Mouse (Mus musculus): ENCODE measurements around the gene Sh3bp5. TPM values are rescaled to one million over a fixed set of nuclear protein-coding genes. Genes with fewer than 3 reads are reported as not detected.

The Sh3bp5 gene
- polyA plus RNA-seq, 1 experiment from 2014 or later = 142 TPM

DNA sequence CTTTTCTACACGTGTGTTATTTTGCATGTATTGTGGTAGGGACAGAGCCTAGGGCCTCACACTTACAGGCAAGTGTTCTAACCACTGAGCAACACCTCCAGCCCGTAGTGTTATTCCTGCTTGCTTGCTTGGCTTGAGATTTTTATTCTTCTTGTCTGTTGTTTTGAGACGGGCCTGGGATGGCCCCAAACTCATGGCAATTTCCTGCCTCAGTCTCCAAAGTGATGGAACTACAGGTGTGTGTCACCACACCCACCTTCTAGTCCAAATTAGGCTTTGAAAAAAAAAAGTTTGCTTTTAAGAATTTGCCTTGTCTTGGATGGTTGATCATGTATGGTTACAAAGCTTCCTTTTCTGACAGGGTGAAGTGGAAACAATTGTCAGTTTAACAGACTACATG lies 19.5 kb downstream of the Sh3bp5 start:
- Histone ChIP-seq H3K27me3 (no peaks in the 10 kb centered on the region), H3K4me3 (no peak overlapping the region), H3K9ac (no peak overlapping the region), H3K4me1 (replicated peaks) (peaks cover 55% of the 10 kb centered on the region), H3K36me3 (peaks cover 4% of the 10 kb centered on the region), H3K27ac (no peak overlapping the region), H3K9me3 (no peaks in the 10 kb centered on the region), H3K4me2 (no peak overlapping the region)
- WGBS = 85% methylated on average over 3 of the region's 3 CpGs
- no peak for ATAC-seq (ENCODE audit: low FRiP score)

DNA sequence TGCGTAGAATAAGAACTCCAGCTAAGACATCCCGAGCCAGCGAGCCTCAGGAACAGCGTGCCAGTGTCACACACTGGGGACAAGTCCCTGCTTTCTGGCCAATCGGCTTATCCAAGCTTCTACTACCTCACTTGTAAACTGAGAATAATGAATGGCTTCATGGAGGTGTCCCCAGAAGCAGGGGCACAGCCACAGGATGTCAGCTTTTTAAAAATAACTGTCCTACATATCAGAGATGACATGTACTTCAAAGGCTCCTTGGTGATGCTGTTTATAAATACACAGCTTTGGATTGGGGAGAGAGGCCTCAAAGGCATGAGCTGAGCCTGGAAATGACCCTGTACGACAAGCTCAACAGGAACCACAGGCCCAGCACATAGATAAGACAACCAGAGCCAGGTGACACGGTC lies 20.9 kb downstream of the Sh3bp5 start:
- no peak overlapping the region for H3K4me3 ChIP-seq
- 74% methylated on average over 7 of the region's 7 CpGs for WGBS
- no peak overlapping the region for H3K4me2 ChIP-seq
- H3K27me3 ChIP-seq = no peaks in the 10 kb centered on the region
- no peaks in the 10 kb centered on the region for H3K9me3 ChIP-seq
- no peak overlapping the region for H3K9ac ChIP-seq
- no peak for ATAC-seq (ENCODE audit: low FRiP score)
- H3K4me1 ChIP-seq (replicated peaks) = peaks cover 41% of the 10 kb centered on the region
- H3K36me3 ChIP-seq = peaks cover 19% of the 10 kb centered on the region
- H3K27ac ChIP-seq = 0 out of 2 replicates have a peak overlapping the region, but pooled peaks have one; percentile 5

DNA sequence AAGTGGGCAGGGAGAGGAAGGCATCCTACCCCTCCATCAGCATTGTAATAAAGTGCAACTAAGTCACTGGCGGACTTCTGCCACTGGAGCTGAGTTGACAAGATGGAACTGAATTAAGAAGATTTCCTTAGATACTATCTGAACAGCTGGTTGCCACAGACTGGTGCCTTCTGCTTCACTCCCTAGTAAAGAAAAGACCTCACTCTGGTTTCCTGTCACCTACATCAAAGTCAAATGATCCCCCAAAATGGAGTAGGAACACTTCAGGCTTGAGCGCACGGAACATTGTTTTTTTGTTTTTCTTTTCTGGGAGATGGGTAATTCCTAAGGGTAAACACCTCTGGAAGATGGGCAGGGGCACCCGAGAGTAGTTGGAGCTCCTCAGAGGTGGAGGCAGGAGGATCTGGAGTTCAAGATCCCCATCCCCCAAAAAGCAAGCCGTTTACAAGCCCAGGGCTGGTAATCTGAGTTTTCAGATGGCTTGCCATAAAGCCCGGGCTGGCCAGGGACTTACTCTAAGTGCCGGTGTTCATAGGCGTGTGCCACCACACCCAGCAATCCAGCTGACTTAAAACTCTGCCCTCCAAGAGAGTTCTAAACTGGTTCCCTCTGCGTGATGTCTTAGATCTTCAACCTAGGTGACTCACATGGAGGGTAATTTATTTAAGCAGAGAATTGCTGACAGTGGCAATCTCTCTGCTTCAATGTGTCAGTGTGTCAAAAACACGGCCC lies 21.5 kb downstream of the Sh3bp5 start:
- ATAC-seq (ENCODE audit: low FRiP score) = no peak
- no peak overlapping the region for H3K4me3 ChIP-seq
- 76% methylated on average over 10 of the region's 10 CpGs for WGBS

DNA sequence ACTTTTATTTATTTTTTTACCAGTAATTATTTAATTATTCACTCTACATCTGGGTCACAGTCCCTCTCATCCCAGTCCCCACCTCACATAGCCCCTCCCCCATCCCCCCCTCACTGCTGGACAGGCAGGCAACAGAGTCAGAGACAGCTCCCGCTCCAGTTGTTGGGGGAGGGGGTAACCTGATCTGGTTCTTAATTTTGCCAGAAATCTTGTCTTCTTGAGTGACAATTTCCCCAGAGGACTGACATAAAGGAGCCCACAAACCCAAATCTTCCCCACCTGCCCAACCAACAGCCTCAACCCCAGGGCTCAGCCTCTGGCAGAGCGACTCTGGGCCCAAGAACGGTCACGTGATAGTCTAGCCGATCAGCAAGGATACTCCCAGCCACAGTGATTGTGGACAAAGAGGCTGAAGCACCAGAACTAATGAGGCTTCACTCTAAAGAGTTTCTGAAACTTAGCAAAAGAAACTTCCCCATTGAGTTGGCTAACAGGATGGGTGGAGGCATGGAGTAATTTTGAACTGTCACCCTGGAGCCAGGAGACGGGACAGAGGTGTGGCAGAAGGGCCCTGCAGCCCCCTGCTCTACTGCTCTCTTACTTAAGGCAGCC lies 22.3 kb downstream of the Sh3bp5 start:
- Histone ChIP-seq H3K9me3 (no peaks in the 10 kb centered on the region), H3K9ac (no peak overlapping the region), H3K4me3 (no peak overlapping the region), H3K4me2 (no peak overlapping the region), H3K36me3 (peaks cover 31% of the 10 kb centered on the region), H3K4me1 (replicated peaks) (peaks cover 38% of the 10 kb centered on the region), H3K27me3 (no peaks in the 10 kb centered on the region), H3K27ac (no peak overlapping the region)
- no peak for ATAC-seq (ENCODE audit: low FRiP score)
- 23% methylated on average over 6 of the region's 6 CpGs for WGBS

More for the DNA sequence above, 21.5 kb downstream of the Sh3bp5 start:
- Histone ChIP-seq H3K36me3 (peaks cover 25% of the 10 kb centered on the region), H3K27me3 (no peaks in the 10 kb centered on the region), H3K27ac (no peak overlapping the region), H3K4me2 (no peak overlapping the region), H3K9ac (no peak overlapping the region), H3K4me1 (replicated peaks) (peaks cover 38% of the 10 kb centered on the region), H3K9me3 (no peaks in the 10 kb centered on the region)

DNA sequence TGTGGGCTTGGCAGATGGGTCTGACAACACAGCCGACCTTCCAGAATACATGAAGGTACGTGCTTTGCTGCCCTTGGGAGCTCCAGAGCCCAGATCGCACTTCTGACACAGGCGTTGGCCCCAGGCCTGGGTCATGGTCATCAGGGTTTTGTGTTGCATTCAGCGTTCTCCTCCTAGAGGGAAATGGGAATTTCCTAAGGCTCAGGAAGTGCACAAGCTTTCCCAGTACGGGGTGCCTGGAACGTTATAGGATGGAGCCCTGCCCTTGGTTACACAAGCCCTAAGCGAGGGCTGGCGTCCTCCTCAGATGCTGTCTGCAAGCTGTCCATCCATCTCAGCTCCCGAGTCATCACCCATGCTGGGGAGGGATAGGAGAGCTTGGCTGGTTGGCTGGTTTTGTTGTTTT lies 23.2 kb downstream of the Sh3bp5 start:
- Histone ChIP-seq H3K36me3 (peaks cover 35% of the 10 kb centered on the region), H3K27me3 (no peaks in the 10 kb centered on the region)
- WGBS = 78% methylated on average over 10 of the region's 10 CpGs

DNA sequence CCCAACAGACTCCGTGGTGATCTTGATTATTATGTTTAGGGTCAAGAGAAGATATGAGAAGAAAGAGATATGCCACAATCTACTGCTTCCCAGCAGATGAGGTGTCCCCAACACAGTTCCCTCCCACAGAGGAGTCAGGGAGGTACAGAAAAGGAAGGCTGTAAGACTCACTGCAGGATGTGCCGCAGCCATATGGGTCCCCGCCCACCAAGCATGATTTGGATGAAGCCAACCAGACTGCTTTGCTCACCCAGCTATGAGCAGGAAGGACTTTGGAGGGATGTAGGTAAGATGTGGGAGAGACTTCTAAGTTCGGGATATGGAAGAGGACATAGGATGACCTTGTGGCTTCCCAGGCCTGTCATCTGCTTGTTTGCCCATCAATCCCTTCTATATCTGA lies 25.1 kb downstream of the Sh3bp5 start:
- peaks cover 50% of the 10 kb centered on the region for H3K36me3 ChIP-seq
- H3K27me3 ChIP-seq = no peaks in the 10 kb centered on the region
- no peak overlapping the region for H3K4me3 ChIP-seq
- H3K9ac ChIP-seq = no peak overlapping the region
- no peak for ATAC-seq (ENCODE audit: low FRiP score)
- peaks cover 51% of the 10 kb centered on the region for H3K4me1 ChIP-seq (replicated peaks)
- no peak overlapping the region for H3K4me2 ChIP-seq
- no peaks in the 10 kb centered on the region for H3K9me3 ChIP-seq
- no peak overlapping the region for H3K27ac ChIP-seq
- WGBS = 93% methylated on average over 4 of the region's 4 CpGs

More for the DNA sequence above, 23.2 kb downstream of the Sh3bp5 start:
- peaks cover 47% of the 10 kb centered on the region for H3K4me1 ChIP-seq (replicated peaks)
- no peak for ATAC-seq (ENCODE audit: low FRiP score)
- no peaks in the 10 kb centered on the region for H3K9me3 ChIP-seq
- H3K4me2 ChIP-seq = no peak overlapping the region
- no peak overlapping the region for H3K4me3 ChIP-seq
- no peak overlapping the region for H3K9ac ChIP-seq
- no peak overlapping the region for H3K27ac ChIP-seq

DNA sequence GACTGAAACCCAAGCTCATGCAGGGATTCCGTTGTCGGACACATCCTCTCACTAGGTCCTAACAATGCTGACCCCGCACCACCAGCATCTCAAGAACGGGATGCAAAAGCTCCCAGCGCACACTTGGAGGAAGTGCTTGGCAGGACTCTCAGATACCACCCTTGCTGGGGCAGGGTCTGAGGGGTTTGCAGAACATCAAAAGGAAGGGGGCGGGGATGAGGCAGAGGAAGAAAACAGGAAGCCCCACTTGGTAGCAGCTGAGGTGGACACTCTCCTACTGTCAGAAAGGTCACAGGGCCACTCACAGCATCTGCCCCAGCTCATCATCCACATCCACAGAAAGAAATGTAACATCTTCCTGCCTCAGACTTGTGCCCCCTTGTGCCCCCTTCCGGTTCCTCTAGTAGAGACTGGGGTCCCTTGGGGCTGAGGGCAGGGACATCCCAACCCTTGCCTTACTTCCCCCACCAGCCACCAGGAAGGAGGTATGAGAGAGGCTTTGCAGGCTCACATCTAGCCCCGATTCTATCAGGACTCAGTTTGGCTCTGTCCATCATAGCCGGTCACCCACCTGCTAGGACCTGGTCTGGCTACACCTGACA lies 25.7 kb downstream of the Sh3bp5 start:
- H3K4me3 ChIP-seq = no peak overlapping the region
- peaks cover 47% of the 10 kb centered on the region for H3K4me1 ChIP-seq (replicated peaks)
- peaks cover 50% of the 10 kb centered on the region for H3K36me3 ChIP-seq
- H3K9ac ChIP-seq = no peak overlapping the region
- no peak overlapping the region for H3K4me2 ChIP-seq
- no peak for ATAC-seq (ENCODE audit: low FRiP score)
- H3K27ac ChIP-seq = no peak overlapping the region
- no peaks in the 10 kb centered on the region for H3K27me3 ChIP-seq
- 83% methylated on average over 9 of the region's 9 CpGs for WGBS
- no peaks in the 10 kb centered on the region for H3K9me3 ChIP-seq

DNA sequence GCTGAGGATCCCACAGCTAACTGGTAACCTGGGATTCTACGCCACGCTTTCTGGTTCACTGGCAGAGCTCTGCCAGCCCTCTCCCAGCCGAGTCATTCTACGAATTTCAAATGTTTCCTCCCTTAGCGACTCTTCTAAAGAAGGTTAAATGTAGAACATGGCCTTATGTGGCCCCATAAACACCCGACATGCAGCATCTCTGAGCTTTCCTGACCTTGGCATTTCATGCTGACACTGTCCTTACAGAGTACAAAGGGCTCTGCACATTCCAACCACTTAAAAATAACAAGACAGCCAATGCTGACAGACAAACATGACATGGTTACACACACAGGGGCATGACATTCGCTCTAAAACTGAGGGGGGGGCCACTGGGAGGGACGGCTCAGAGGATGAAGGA lies 27.2 kb downstream of the Sh3bp5 start:
- H3K27me3 ChIP-seq = no peaks in the 10 kb centered on the region
- peaks cover 60% of the 10 kb centered on the region for H3K36me3 ChIP-seq
- no peak overlapping the region for H3K27ac ChIP-seq
- no peak overlapping the region for H3K4me2 ChIP-seq
- H3K4me3 ChIP-seq = no peak overlapping the region
- H3K4me1 ChIP-seq (replicated peaks) = peaks cover 33% of the 10 kb centered on the region
- no peak overlapping the region for H3K9ac ChIP-seq
- ATAC-seq (ENCODE audit: low FRiP score) = no peak
- H3K9me3 ChIP-seq = no peaks in the 10 kb centered on the region
- 56% methylated on average over 8 of the region's 8 CpGs for WGBS

DNA sequence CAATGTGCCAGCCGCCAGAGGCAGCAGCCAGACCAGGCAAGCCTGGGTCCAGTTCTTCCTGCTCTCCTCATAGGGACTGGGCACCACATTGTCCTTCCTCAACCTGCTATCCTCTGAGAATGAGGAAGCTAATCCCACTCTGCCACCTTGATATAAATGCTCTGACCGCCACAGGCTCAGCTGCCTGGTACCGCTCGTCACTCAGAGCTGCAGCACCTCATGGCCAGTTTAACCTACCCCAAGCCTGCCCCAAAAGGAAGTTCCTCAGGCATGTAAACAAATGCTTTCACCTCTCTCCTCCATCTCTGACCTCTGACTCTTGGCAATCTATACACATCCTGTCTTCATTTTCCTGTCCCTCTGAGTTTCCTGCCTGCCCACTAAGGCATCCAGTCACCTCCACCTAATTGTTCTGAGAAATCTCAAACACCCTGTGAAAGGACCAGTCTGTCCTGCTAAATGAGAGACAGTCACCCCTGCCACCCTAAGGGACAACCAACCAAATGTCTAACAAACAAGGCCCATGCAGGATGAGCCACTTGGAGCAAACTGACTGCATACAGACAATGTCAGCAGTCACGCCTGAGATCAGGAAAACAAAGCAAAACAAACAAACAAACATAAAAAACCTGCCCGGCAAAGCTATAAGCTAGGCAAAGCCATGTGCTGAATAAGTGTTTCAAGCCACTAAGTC lies 27.8 kb downstream of the Sh3bp5 start:
- no peak overlapping the region for H3K4me2 ChIP-seq
- peaks cover 60% of the 10 kb centered on the region for H3K36me3 ChIP-seq
- H3K27me3 ChIP-seq = no peaks in the 10 kb centered on the region
- H3K4me1 ChIP-seq (replicated peaks) = peaks cover 28% of the 10 kb centered on the region
- H3K9ac ChIP-seq = no peak overlapping the region
- WGBS = 80% methylated on average over 6 of the region's 6 CpGs
- ATAC-seq (ENCODE audit: low FRiP score) = no peak
- H3K4me3 ChIP-seq = no peak overlapping the region
- no peaks in the 10 kb centered on the region for H3K9me3 ChIP-seq
- no peak overlapping the region for H3K27ac ChIP-seq

DNA sequence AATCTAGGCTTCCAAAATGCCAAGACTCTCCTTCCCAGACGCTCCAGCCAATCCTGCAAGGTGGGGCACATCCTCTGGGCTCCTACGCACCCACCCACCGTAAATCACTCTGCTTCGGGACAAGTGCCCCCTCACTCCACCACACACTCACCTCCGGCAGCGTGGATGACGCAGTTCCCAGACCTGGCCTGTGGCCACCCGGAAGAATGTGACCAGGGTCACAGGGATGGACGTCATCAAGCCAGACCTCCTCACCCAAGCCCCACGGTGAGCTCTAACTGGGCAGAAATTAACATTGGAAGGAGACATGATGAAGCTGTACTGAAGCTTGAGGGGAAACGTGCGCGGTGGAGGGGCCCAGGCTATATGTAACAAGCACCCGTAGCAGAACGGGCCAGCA lies 28.7 kb downstream of the Sh3bp5 start:
- H3K27ac ChIP-seq = no peak overlapping the region
- 87% methylated on average over 15 of the region's 15 CpGs for WGBS
- peaks cover 66% of the 10 kb centered on the region for H3K36me3 ChIP-seq

DNA sequence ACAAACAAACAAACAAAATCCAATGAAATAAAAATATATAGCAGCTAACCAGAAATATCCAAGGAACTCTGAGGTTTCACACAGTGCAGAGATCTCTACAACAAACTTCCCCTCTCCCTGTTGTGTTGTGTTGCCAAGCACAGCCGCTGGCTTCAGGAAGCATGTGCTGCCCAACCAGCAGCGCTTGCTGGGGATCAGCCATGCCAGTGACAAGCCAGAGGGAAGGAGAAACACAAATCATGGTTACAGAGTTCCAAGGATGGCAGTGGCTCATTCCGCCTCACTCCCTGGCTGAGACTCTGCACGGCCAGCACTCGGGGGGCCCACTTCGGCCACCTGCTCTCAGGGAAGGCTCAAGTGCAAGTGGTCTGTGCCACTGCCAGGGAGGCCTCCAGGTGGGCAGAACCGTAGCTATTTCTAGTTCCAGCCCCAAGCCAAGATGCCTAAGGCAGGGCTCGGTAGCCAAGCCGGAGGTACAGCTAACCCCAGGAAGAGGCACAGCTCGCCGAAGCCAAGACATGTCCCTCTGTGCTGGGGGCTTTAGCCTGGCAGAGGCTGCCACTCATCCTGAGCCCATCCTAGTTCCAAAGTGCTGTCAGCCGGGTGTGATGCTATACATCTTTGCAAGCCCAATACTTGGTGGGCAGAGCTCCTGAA lies 29.6 kb downstream of the Sh3bp5 start:
- no peaks in the 10 kb centered on the region for H3K27me3 ChIP-seq
- H3K27ac ChIP-seq = no peak overlapping the region
- no peak overlapping the region for H3K4me3 ChIP-seq
- H3K9me3 ChIP-seq = no peaks in the 10 kb centered on the region
- H3K9ac ChIP-seq = no peak overlapping the region
- peaks cover 63% of the 10 kb centered on the region for H3K36me3 ChIP-seq
- no peak for ATAC-seq (ENCODE audit: low FRiP score)
- no peak overlapping the region for H3K4me2 ChIP-seq
- WGBS = 80% methylated on average over 12 of the region's 12 CpGs
- H3K4me1 ChIP-seq (replicated peaks) = peaks cover 26% of the 10 kb centered on the region; the same call in 1 of the 2 replicates

More for the DNA sequence above, 28.7 kb downstream of the Sh3bp5 start:
- no peak overlapping the region for H3K4me2 ChIP-seq
- H3K4me3 ChIP-seq = no peak overlapping the region
- H3K4me1 ChIP-seq (replicated peaks) = peaks cover 24% of the 10 kb centered on the region
- H3K9me3 ChIP-seq = no peaks in the 10 kb centered on the region
- no peaks in the 10 kb centered on the region for H3K27me3 ChIP-seq
- ATAC-seq (ENCODE audit: low FRiP score) = no peak
- H3K9ac ChIP-seq = no peak overlapping the region

DNA sequence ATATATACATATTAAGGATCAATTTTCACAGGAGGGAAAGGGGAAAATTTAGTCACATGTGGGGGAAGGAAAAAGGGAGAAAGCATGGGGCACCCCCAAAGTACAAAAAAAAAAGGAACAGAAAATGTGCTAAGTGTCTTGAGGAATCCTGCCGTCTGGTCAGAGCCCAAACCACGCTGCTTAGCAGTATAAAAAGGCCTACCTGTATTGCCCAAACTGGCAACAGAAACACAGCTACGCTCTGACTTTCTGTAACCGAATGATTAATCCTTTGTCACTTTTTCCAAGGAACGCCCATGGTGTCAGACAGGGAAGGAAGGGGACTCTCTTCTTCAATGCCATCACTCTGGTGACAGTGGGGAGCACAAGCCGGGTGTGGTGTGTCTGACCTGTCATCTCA lies 30.2 kb downstream of the Sh3bp5 start:
- Histone ChIP-seq H3K4me3 (no peak overlapping the region), H3K9me3 (no peaks in the 10 kb centered on the region), H3K27ac (no peak overlapping the region), H3K27me3 (no peaks in the 10 kb centered on the region), H3K4me2 (no peak overlapping the region), H3K4me1 (replicated peaks) (peaks cover 26% of the 10 kb centered on the region; the same call in 1 of the 2 replicates), H3K36me3 (peaks cover 60% of the 10 kb centered on the region), H3K9ac (no peak overlapping the region)
- ATAC-seq (ENCODE audit: low FRiP score) = no peak
- 91% methylated on average over 6 of the region's 6 CpGs for WGBS

Measured in hindbrain, embryonic 13.5 days (tissue).